Mouse (Mus musculus) fat pad, adult 2 months (tissue): ENCODE measurements around the gene Guk1.
"Not testable (repeated sequence)": the region's sequence is repeated elsewhere in the genome, so short reads cannot be mapped to it uniquely, and the experiment has no call there.

ENCODE experiments used
- DNase-seq: peaks from one replicate; pipeline ENCODE4 v3.0.0-alpha.2; 2011; ENCODE audit warnings: low read depth, low spot score; ENCODE audit errors: extremely low read depth

Guk1 gene

GRCm38 (mm10) chr11:59211561-59211960 lies 19.5 kb upstream of the Guk1 start:
- DNase-seq: not testable (repeated sequence)

- DNase-seq: no peak
Observed at GRCm38 (mm10) chr11:59210020-59210419, 18.0 kb upstream of the Guk1 start.

- DNase-seq: no peak
Observed at GRCm38 (mm10) chr11:59209580-59209979, 17.6 kb upstream of the Guk1 start.

- DNase-seq: no peak
Observed at GRCm38 (mm10) chr11:59209003-59209441, 17.0 kb upstream of the Guk1 start.

GRCm38 (mm10) chr11:59208153-59208831 lies 16.3 kb upstream of the Guk1 start, which contains the start of gene 2310033P09Rik:
Gene 2310033P09Rik (plus strand): TSS chr11:59208321.
- DNase-seq: no peak

GRCm38 (mm10) chr11:59202081-59202995 lies 10.3 kb upstream of the Guk1 start, which contains the start of gene Mrpl55:
Gene Mrpl55 (plus strand): TSS chr11:59202486.
- no peak for DNase-seq

GRCm38 (mm10) chr11:59201216-59202002 lies 9.4 kb upstream of the Guk1 start:
- DNase-seq: no peak

- no peak for DNase-seq
Observed at GRCm38 (mm10) chr11:59196230-59196629, 4.2 kb upstream of the Guk1 start.

- no peak for DNase-seq
Observed at GRCm38 (mm10) chr11:59191231-59192058, 567 bp downstream of the Guk1 start.

GRCm38 (mm10) chr11:59187706-59188105 lies 4.3 kb downstream of the Guk1 start:
- DNase-seq: no peak

GRCm38 (mm10) chr11:59185490-59185889 lies 6.5 kb downstream of the Guk1 start:
- no peak for DNase-seq

- DNase-seq: no peak
Observed at GRCm38 (mm10) chr11:59183821-59184220, 8.2 kb downstream of the Guk1 start.

- no peak for DNase-seq
Observed at GRCm38 (mm10) chr11:59182864-59183331, 9.1 kb downstream of the Guk1 start, which contains the start of gene Gjc2. Gene Gjc2 (minus strand): TSS chr11:59183213.

GRCm38 (mm10) chr11:59176921-59177320 lies 15.1 kb downstream of the Guk1 start:
- no peak for DNase-seq

GRCm38 (mm10) chr11:59176475-59176874 lies 15.5 kb downstream of the Guk1 start:
- DNase-seq: no peak

- DNase-seq: no peak
Observed at GRCm38 (mm10) chr11:59174189-59174838, 17.7 kb downstream of the Guk1 start.

GRCm38 (mm10) chr11:59170549-59170948 lies 21.5 kb downstream of the Guk1 start:
- DNase-seq: no peak

- no peak for DNase-seq
Observed at GRCm38 (mm10) chr11:59169807-59170206, 22.2 kb downstream of the Guk1 start.

GRCm38 (mm10) chr11:59165616-59166241 lies 26.3 kb downstream of the Guk1 start:
- no peak for DNase-seq
